Mouse (Mus musculus) midbrain, postnatal 0 days (tissue): Measurements from ENCODE around the gene L2hgdh. TPM values are rescaled to one million over a fixed set of nuclear protein-coding genes. Genes with fewer than 3 reads are reported as not detected.

ENCODE experiments used
- ATAC-seq: fragments of 200-750 bp; cut with Nextera tagmentation; 2 replicates; pipeline ENCODE4 v1.8.0; 2017; ENCODE audit warnings: moderate number of reproducible peaks, mild to moderate bottlenecking, moderate TSS enrichment, moderate library complexity; ENCODE audit not compliant: low FRiP score
- DNase-seq: peaks from one replicate; pipeline ENCODE4 v3.0.0-alpha.2; 2015; ENCODE audit warnings: low spot score
- H3K27ac ChIP-seq: fragments of 300-500 bp; sonication (generic); 2 replicates; pipeline ENCODE4 v1.5.1; 2014; ENCODE audit warnings: low read depth, mild to moderate bottlenecking, low read length, mixed read lengths
- H3K27me3 ChIP-seq: fragments of 300-500 bp; sonication (generic); 2 replicates; pipeline ENCODE4 v1.6.1; 2014; ENCODE audit warnings: low read length, control low read depth, mixed read lengths; ENCODE audit not compliant: insufficient read depth
- H3K36me3 ChIP-seq: fragments of 300-500 bp; sonication (generic); 2 replicates; pipeline ENCODE4 v1.6.1; 2014; ENCODE audit warnings: low read length, control low read depth, mixed read lengths; ENCODE audit not compliant: insufficient read depth
- H3K4me1 ChIP-seq: fragments of 300-500 bp; sonication (generic); 2 replicates; pipeline ENCODE4 v1.6.1; 2014; ENCODE audit warnings: mild to moderate bottlenecking, control low read depth, antibody characterized with exemption, low read length, mixed read lengths; ENCODE audit not compliant: insufficient read depth
- H3K4me2 ChIP-seq: fragments of 300-500 bp; sonication (generic); 2 replicates; pipeline ENCODE4 v1.6.1; 2014; ENCODE audit warnings: low read depth, mild to moderate bottlenecking, low read length, mixed read lengths; ENCODE audit not compliant: poor library complexity, severe bottlenecking
- H3K4me3 ChIP-seq: fragments of 300-500 bp; sonication (generic); 2 replicates; pipeline ENCODE4 v1.5.1; 2014; ENCODE audit warnings: low read depth, mild to moderate bottlenecking, low read length, moderate library complexity
- H3K9ac ChIP-seq: fragments of 300-500 bp; sonication (generic); replicated peaks from 2 replicates; pipeline ENCODE4 v1.6.1; 2014; ENCODE audit warnings: mild to moderate bottlenecking, low read length, moderate library complexity, mixed read lengths; ENCODE audit not compliant: poor library complexity, severe bottlenecking
- H3K9me3 ChIP-seq: fragments of 300-500 bp; sonication (generic); 2 replicates; pipeline ENCODE4 v1.6.1; 2016; ENCODE audit warnings: low read length, control low read depth
- CTCF ChIP-seq: IDR thresholded peaks from 2 replicates; pipeline ENCODE4 v1.5.1; 2016; ENCODE audit warnings: antibody characterized with exemption, mild to moderate bottlenecking
- WGBS: fragments of 180-500 bp; shearing (Covaris S2); extraction: QIAGEN DNeasy Blood & Tissue Kit; methylation state at CpG from one replicate; pipeline ENCODE4 v1.1.7; 2014; 5-methylcytosine and 5-hydroxymethylcytosine counted together
- polyA plus RNA-seq: library from polyadenylated mRNA; unstranded; fragments of >200 nt; fragmentation: Nextera tagmentation; extraction: Ambion mirVana; gene quantifications from 2 replicates; pipeline ENCODE4 v1.2.1, GENCODE M21; 2015
- total RNA-seq: library from RNA; depleted of rRNA; stranded (reverse); fragments of >200 nt; gene quantifications from 2 replicates; pipeline ENCODE4 v1.2.3, GENCODE M21; 2014

Gene L2hgdh
- total and polyA plus RNA-seq, 2 experiments from 2014 or later: 9.8 to 11.0 TPM

- Histone ChIP-seq H3K4me3 (no peak overlapping the region), H3K4me1 (peaks cover 6% of the 10 kb centered on the region; the same call in 1 of the 2 replicates), H3K4me2 (peak overlapping the region; percentile 86)
These were observed 1.3 kb downstream of the L2hgdh start for GRCm38 (mm10) chr12:69723376-69723775.

GRCm38 (mm10) chr12:69722857-69723256 lies 1.8 kb downstream of the L2hgdh start:
- Histone ChIP-seq H3K4me1 (peaks cover 6% of the 10 kb centered on the region; the same call in 1 of the 2 replicates), H3K9ac (no peak overlapping the region), H3K27ac (no peak overlapping the region), H3K9me3 (no peaks in the 10 kb centered on the region), H3K4me3 (no peak overlapping the region), H3K27me3 (no peaks in the 10 kb centered on the region), H3K4me2 (no peak overlapping the region), H3K36me3 (no peaks in the 10 kb centered on the region; the same call in 1 of the 2 replicates)
- no peak for TF ChIP-seq CTCF
- DNase-seq (no peak), ATAC-seq (no peak)
- WGBS: 86% methylated on average over 3 of the region's 3 CpGs

More at GRCm38 (mm10) chr12:69723376-69723775, 1.3 kb downstream of the L2hgdh start:
- no peaks in the 10 kb centered on the region; the same call in 1 of the 2 replicates for H3K36me3 ChIP-seq
- no peaks in the 10 kb centered on the region for H3K9me3 ChIP-seq
- H3K27me3 ChIP-seq: no peaks in the 10 kb centered on the region
- H3K27ac ChIP-seq: no peak overlapping the region
- ATAC-seq (no peak), DNase-seq (no peak)
- WGBS: 54% methylated on average over 2 of the region's 2 CpGs
- H3K9ac ChIP-seq: no peak overlapping the region
- TF ChIP-seq CTCF: no peak

GRCm38 (mm10) chr12:69713628-69714027 lies 11.0 kb downstream of the L2hgdh start:
- Histone ChIP-seq H3K27ac (no peak overlapping the region), H3K36me3 (no peaks in the 10 kb centered on the region; the same call in 1 of the 2 replicates), H3K4me2 (no peak overlapping the region), H3K4me3 (no peak overlapping the region), H3K9ac (no peak overlapping the region), H3K27me3 (no peaks in the 10 kb centered on the region), H3K4me1 (no peaks in the 10 kb centered on the region), H3K9me3 (no peaks in the 10 kb centered on the region)
- ATAC-seq (no peak), DNase-seq (no peak)
- no peak for TF ChIP-seq CTCF

GRCm38 (mm10) chr12:69704799-69705458 lies 19.7 kb downstream of the L2hgdh start:
- Histone ChIP-seq H3K4me3 (no peak overlapping the region), H3K36me3 (peaks cover 6% of the 10 kb centered on the region; the same call in 1 of the 2 replicates), H3K27ac (no peak overlapping the region), H3K4me1 (no peaks in the 10 kb centered on the region), H3K27me3 (no peaks in the 10 kb centered on the region), H3K9ac (no peak overlapping the region), H3K4me2 (no peak overlapping the region), H3K9me3 (no peaks in the 10 kb centered on the region)
- WGBS: 93% methylated on average over 11 of the region's 11 CpGs
- TF ChIP-seq CTCF: no peak
- DNase-seq (no peak), ATAC-seq (no peak)

- DNase-seq: no peak
- no peaks in the 10 kb centered on the region for H3K27me3 ChIP-seq
- H3K36me3 ChIP-seq: peaks cover 11% of the 10 kb centered on the region; the same call in 1 of the 2 replicates
- no peak overlapping the region for H3K4me2 ChIP-seq
- no peak overlapping the region for H3K4me3 ChIP-seq
- no peak overlapping the region for H3K9ac ChIP-seq
- H3K9me3 ChIP-seq: no peaks in the 10 kb centered on the region
- H3K27ac ChIP-seq: no peak overlapping the region
- no peak for ATAC-seq
- no peak for TF ChIP-seq CTCF
- no peaks in the 10 kb centered on the region for H3K4me1 ChIP-seq
- 84% methylated on average over 6 of the region's 6 CpGs for WGBS
These were observed 26.3 kb downstream of the L2hgdh start for GRCm38 (mm10) chr12:69698352-69698751.

- H3K4me2 ChIP-seq: no peak overlapping the region
- ATAC-seq: no peak
- H3K9me3 ChIP-seq: no peaks in the 10 kb centered on the region
- peak; percentile 49 for DNase-seq
- H3K9ac ChIP-seq: no peak overlapping the region
- no peak overlapping the region for H3K4me3 ChIP-seq
- H3K4me1 ChIP-seq: no peaks in the 10 kb centered on the region
- WGBS: 75% methylated on average over 5 of the region's 5 CpGs
- H3K36me3 ChIP-seq: peaks cover 11% of the 10 kb centered on the region; the same call in 1 of the 2 replicates
- no peaks in the 10 kb centered on the region for H3K27me3 ChIP-seq
- peak; percentile 71 for TF ChIP-seq CTCF
- H3K27ac ChIP-seq: no peak overlapping the region
These were observed 27.9 kb downstream of the L2hgdh start for GRCm38 (mm10) chr12:69696746-69697145.
